Mouse (Mus musculus) heart, embryonic 14.5 days (tissue): ENCODE data around the gene Gm37240. TPM values are rescaled to one million over a fixed set of nuclear protein-coding genes. Genes with fewer than 3 reads are reported as not detected.

Source experiments
- ATAC-seq: fragments of 200-750 bp; cut with Nextera tagmentation; 2 replicates; pipeline ENCODE4 v1.8.0; 2017; ENCODE audit warnings: low read depth, moderate TSS enrichment; ENCODE audit not compliant: insufficient number of reproducible peaks, insufficient read depth, low FRiP score
- H3K27ac ChIP-seq, 2 experiments: fragments of 200-500 bp in 1 of 2; fragments of 300-500 bp in 1 of 2; sonication (generic) in 1 of 2; replicated peaks in 1 of 2; 2 replicates each; pipeline ENCODE4 v1.5.1; 2012 to 2014; ENCODE audit warnings: low read depth in 2 of 2, low read length in 2 of 2, control low read depth in 1 of 2, mild to moderate bottlenecking in 1 of 2, mixed read lengths in 1 of 2; ENCODE audit not compliant: control insufficient read depth in 1 of 2, insufficient read depth in 1 of 2
- H3K27me3 ChIP-seq: fragments of 300-500 bp; sonication (generic); 2 replicates; pipeline ENCODE4 v1.6.1; 2014; ENCODE audit warnings: mild to moderate bottlenecking, low read length, control low read depth; ENCODE audit not compliant: control insufficient read depth, insufficient read depth
- H3K36me3 ChIP-seq: fragments of 300-500 bp; sonication (generic); 2 replicates; pipeline ENCODE4 v1.6.1; 2014; ENCODE audit warnings: mild to moderate bottlenecking, control low read depth, low read length, mixed read lengths; ENCODE audit not compliant: control insufficient read depth, insufficient read depth
- H3K4me1 ChIP-seq, 2 experiments: fragments of 200-500 bp in 1 of 2; fragments of 300-500 bp in 1 of 2; sonication (generic) in 1 of 2; 2 replicates each; pipeline ENCODE4 v1.6.1; 2012 to 2014; ENCODE audit warnings: low read length in 2 of 2, control low read depth in 1 of 2, mixed read lengths in 1 of 2; ENCODE audit not compliant: control insufficient read depth in 2 of 2, insufficient read depth in 2 of 2
- H3K4me2 ChIP-seq: fragments of 300-500 bp; sonication (generic); 2 replicates; pipeline ENCODE4 v1.6.1; 2014; ENCODE audit warnings: mild to moderate bottlenecking, low read length
- H3K4me3 ChIP-seq, 2 experiments: fragments of 200-500 bp in 1 of 2; fragments of 300-500 bp in 1 of 2; sonication (generic) in 1 of 2; 2 replicates each; pipeline ENCODE4 v1.5.1; 2012 to 2014; ENCODE audit warnings: low read length in 2 of 2, mild to moderate bottlenecking in 2 of 2, control low read depth in 1 of 2, low read depth in 1 of 2, moderate library complexity in 1 of 2; ENCODE audit not compliant: control insufficient read depth in 1 of 2, insufficient read depth in 1 of 2
- H3K9ac ChIP-seq: fragments of 300-500 bp; sonication (generic); 2 replicates; pipeline ENCODE4 v1.6.1; 2014; ENCODE audit warnings: mild to moderate bottlenecking, low read length
- H3K9me3 ChIP-seq: fragments of 300-500 bp; sonication (generic); 2 replicates; pipeline ENCODE4 v1.6.1; 2016; ENCODE audit warnings: low read length, control low read depth; ENCODE audit not compliant: control insufficient read depth
- WGBS: fragments of 180-500 bp; shearing (Covaris S2); extraction: QIAGEN DNeasy Blood & Tissue Kit; methylation state at CpG from one replicate; pipeline ENCODE4 v1.1.7; 2014; 5-methylcytosine and 5-hydroxymethylcytosine counted together
- polyA plus RNA-seq: library from polyadenylated mRNA; unstranded; fragments of >200 nt; fragmentation: Nextera tagmentation; extraction: Ambion mirVana; gene quantifications from 2 replicates; pipeline ENCODE4 v1.2.1, GENCODE M21; 2014

The Gm37240 gene
- polyA plus RNA-seq, 1 experiment from 2014 or later: 12.3 TPM

DNA sequence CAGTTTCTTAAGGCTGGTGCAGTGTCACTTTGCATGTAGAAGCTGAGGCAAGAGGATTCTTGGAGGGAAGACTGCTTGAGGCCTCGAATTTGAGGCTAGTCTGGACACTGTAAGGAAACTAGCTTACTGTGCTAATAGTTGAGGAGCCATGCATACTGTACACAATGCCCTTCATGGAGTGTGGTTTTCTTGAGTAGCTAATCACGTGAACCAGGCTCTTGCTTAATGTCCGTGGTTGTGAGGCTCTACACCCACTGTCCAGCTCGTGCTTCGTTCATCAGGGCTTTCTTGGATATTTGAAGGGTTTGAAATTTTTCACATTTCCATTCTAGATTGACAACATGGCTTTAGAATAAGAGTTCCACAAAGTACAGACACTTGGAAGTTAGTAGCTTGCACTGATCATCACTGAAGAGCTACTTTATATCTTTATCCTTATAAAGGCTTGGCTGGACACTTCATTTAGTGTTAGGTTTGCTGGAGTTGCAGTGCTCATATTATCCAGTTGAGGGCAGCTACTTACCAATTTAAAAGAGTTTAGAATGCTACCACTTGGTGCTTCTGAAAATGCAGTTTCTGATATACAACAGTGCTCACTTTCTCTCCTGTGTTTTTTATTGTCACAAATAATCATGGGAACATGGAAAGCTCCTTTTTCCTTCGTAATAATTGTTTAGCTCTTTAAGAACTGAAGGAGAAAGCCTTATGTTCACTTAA, 965.5 kb downstream of the Gm37240 start:
- Histone ChIP-seq H3K9ac (no peak overlapping the region), H3K27ac (no peak overlapping the region), H3K4me3 (no peak overlapping the region), H3K9me3 (no peaks in the 10 kb centered on the region), H3K4me2 (no peak overlapping the region), H3K4me1 (peaks cover 4 to 11% of the 10 kb centered on the region in 2 experiments; a peak in 3 of 4 replicates), H3K36me3 (no peaks in the 10 kb centered on the region), H3K27me3 (no peaks in the 10 kb centered on the region)
- ATAC-seq: no peak
- 74% methylated on average over 6 of the region's 6 CpGs for WGBS

- Histone ChIP-seq H3K36me3 (no peaks in the 10 kb centered on the region), H3K9me3 (no peaks in the 10 kb centered on the region), H3K4me3 (no peak overlapping the region), H3K27ac (no peak overlapping the region), H3K9ac (no peak overlapping the region), H3K4me1 (peaks cover 2% of the 10 kb centered on the region in 2 experiments; a peak in 1 of 4 replicates), H3K4me2 (no peak overlapping the region), H3K27me3 (no peaks in the 10 kb centered on the region)
- WGBS: 76% methylated on average over 9 of the region's 9 CpGs
- ATAC-seq: no peak
Observed at GRCm38 (mm10) chr3:84917903-84918679, 969.2 kb downstream of the Gm37240 start.

DNA sequence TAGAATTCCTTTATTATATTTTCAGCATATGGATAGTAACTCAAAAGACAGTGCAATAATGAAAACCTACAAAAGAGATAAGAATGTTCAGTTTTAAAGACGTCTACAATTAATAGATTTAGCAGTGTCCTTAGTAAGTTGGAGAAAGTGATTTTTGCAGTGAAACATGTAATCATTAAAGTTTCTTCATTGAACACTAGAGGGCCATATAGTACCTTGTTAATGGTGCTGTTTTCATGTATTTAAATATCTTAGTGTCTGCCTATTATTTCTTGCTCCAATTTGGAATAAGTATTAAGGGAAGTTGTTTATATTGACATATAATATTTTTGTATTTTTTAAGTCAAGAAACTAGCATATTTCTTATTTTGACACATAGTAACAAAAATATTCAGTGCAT, 973.0 kb downstream of the Gm37240 start:
- no peak overlapping the region for H3K4me2 ChIP-seq
- peaks cover 0 to 2% of the 10 kb centered on the region in 2 experiments; a peak in 2 of 4 replicates for H3K4me1 ChIP-seq
- no peaks in the 10 kb centered on the region for H3K9me3 ChIP-seq
- H3K27me3 ChIP-seq: no peaks in the 10 kb centered on the region
- WGBS: 32% methylated on average over 1 of the region's 1 CpGs
- no peak overlapping the region for H3K4me3 ChIP-seq
- no peak overlapping the region for H3K27ac ChIP-seq
- no peaks in the 10 kb centered on the region for H3K36me3 ChIP-seq
- no peak overlapping the region for H3K9ac ChIP-seq
- ATAC-seq: no peak

DNA sequence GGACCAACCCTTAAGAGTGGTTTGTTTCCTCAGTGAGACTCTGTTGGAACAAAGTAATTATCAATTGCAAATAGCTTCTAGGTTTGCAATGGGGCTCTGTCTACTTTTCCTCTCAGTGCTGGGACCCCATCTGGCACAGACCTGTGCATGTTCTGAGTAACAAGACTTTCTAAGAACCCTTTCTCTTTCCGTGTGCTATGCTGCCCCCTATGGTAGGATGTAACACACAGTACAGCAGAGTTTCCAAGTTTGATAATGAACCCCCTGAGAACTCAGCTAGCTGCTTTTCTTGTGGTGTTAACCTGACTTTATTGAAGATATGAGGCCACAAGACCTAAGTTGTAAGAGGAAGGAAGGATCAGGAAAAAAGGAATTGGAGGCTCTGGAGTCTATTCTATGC, 980.8 kb downstream of the Gm37240 start:
- Histone ChIP-seq H3K4me3 (no peak overlapping the region), H3K9me3 (no peaks in the 10 kb centered on the region), H3K27me3 (no peaks in the 10 kb centered on the region), H3K9ac (no peak overlapping the region), H3K27ac (no peak overlapping the region), H3K36me3 (no peaks in the 10 kb centered on the region), H3K4me1 (no peaks in the 10 kb centered on the region; a peak in 1 of 4 replicates), H3K4me2 (no peak overlapping the region)
- 34% methylated on average over 1 of the region's 1 CpGs for WGBS
- ATAC-seq: no peak

DNA sequence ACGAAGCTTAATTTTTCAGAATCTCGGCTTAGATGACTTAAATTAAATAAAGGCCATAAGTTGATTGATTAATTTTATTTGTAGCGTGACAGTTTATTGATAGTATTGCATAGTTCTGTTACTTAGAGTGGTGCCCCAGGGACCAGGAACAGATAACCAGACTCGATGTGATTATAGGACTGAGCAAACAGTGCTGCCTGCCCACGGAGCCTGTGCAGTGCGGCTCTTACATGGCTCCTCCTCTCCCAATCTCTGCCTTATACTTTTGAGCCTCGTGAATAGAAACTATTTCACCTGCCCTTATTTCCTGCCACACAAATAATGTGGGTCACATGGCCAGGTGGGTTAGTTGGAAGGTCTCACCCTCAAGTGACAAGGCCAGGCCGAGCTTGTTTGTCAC, 989.4 kb downstream of the Gm37240 start:
- H3K4me1 ChIP-seq: peaks cover 0 to 5% of the 10 kb centered on the region in 2 experiments; a peak in 1 of 4 replicates
- no peak overlapping the region for H3K9ac ChIP-seq
- 83% methylated on average over 8 of the region's 8 CpGs for WGBS
- H3K27ac ChIP-seq: no peak overlapping the region; a peak in 1 of 4 replicates
- H3K4me3 ChIP-seq: no peak overlapping the region
- no peaks in the 10 kb centered on the region for H3K36me3 ChIP-seq
- no peak overlapping the region for H3K4me2 ChIP-seq
- ATAC-seq: no peak
- H3K27me3 ChIP-seq: no peaks in the 10 kb centered on the region
- H3K9me3 ChIP-seq: no peaks in the 10 kb centered on the region

DNA sequence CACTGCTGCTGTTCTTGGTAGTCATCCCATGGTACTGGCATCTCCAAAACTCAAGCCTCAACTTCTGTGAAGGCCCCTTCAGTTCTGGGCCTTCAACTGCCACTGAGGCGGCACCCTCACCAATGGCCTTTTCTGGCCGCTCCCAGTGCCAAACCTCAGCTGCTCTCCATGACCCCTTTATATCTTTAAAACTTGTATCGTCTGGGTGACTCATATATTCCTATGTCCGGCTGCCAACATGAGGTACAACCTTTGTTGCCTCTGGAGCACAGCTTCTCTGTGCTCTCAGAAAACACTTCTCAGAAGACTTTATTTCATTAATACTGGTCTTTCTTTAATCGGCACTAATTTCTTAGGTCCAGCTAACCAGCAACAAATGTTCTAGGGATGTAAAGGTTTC, 996.3 kb downstream of the Gm37240 start:
- Histone ChIP-seq H3K27me3 (no peaks in the 10 kb centered on the region), H3K4me1 (no peaks in the 10 kb centered on the region), H3K9me3 (no peaks in the 10 kb centered on the region), H3K9ac (no peak overlapping the region), H3K27ac (no peak overlapping the region), H3K4me2 (no peak overlapping the region), H3K36me3 (no peaks in the 10 kb centered on the region), H3K4me3 (no peak overlapping the region)
- ATAC-seq: no peak
- WGBS: 78% methylated on average over 5 of the region's 5 CpGs

DNA sequence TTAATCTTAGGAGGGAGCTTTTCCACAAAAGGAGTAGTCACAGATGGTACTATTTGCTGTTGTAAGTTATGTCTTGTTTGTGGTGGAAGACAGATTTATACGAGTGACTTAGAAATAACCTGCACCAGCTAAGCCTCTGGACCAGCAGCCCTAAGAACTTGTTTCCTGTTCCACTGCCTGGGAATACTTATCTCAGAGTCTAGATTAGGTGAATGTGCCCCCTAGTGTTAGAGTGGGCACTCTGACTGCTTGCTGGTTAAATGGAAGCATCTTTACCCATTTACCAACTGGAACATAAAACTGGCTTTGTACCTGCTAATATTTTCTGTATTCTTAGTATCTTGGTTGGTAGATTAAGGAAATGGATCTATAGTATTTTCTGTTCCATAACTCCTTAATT, 997.7 kb downstream of the Gm37240 start:
- Histone ChIP-seq H3K27me3 (no peaks in the 10 kb centered on the region), H3K36me3 (no peaks in the 10 kb centered on the region), H3K9ac (no peak overlapping the region), H3K4me3 (no peak overlapping the region), H3K4me1 (peaks cover 0 to under 1% of the 10 kb centered on the region in 2 experiments; a peak in 1 of 4 replicates), H3K9me3 (no peaks in the 10 kb centered on the region), H3K27ac (no peak overlapping the region), H3K4me2 (no peak overlapping the region)
- 50% methylated on average over 1 of the region's 1 CpGs for WGBS
- ATAC-seq: no peak
